Mouse (Mus musculus) CH12.LX (cell line): Measurements from ENCODE around the gene Cxcr5. TPM values are rescaled to one million over a fixed set of nuclear protein-coding genes. Genes with fewer than 3 reads are reported as not detected.

ENCODE experiments used
- DNase-seq: peaks from one replicate; pipeline ENCODE4 v3.0.0-alpha.2; 2013; ENCODE audit errors: extremely low read depth
- H3K27ac ChIP-seq: 2 replicates; pipeline ENCODE4 v1.5.1; 2012; ENCODE audit warnings: low read depth, mild to moderate bottlenecking, control low read depth, moderate library complexity; ENCODE audit not compliant: insufficient read depth
- H3K27me3 ChIP-seq: replicated peaks from 2 replicates; pipeline ENCODE3; 2012; ENCODE audit warnings: inconsistent platforms
- H3K36me3 ChIP-seq, 2 experiments: replicated peaks in 1 of 2; 2 replicates each; pipeline versions ENCODE3 to v1.6.1; 2012; ENCODE audit warnings: inconsistent platforms in 1 of 2, low read length in 1 of 2, mild to moderate bottlenecking in 1 of 2, mixed read lengths in 1 of 2, moderate library complexity in 1 of 2; ENCODE audit not compliant: control insufficient read depth in 1 of 2, insufficient read depth in 1 of 2
- H3K4me1 ChIP-seq, 2 experiments: 2 replicates each; pipeline ENCODE4 v1.6.1; 2012; ENCODE audit warnings: inconsistent platforms in 1 of 2, moderate library complexity in 1 of 2; ENCODE audit not compliant: insufficient read depth in 2 of 2, control insufficient read depth in 1 of 2
- H3K4me2 ChIP-seq: 2 replicates; pipeline ENCODE4 v1.6.1; 2012; ENCODE audit warnings: low read depth, mild to moderate bottlenecking, control low read depth; ENCODE audit not compliant: poor library complexity, insufficient read depth, severe bottlenecking
- H3K4me3 ChIP-seq, 3 experiments: fragments of 150-350 bp in 1 of 3; sonication (generic) in 1 of 3; replicated peaks in 1 of 3; 2 replicates each; pipeline versions ENCODE3 to v1.5.1; 2011 to 2012; ENCODE audit warnings: low read depth in 2 of 3, low read length in 2 of 3, mild to moderate bottlenecking in 2 of 3, moderate library complexity in 2 of 3, control low read depth in 1 of 3, improper control_type of control experiment in 1 of 3, inconsistent platforms in 1 of 3, mixed read lengths in 1 of 3; ENCODE audit not compliant: poor library complexity in 1 of 3
- H3K79me2 ChIP-seq: replicated peaks from 2 replicates; pipeline ENCODE4 v1.6.1; 2012; ENCODE audit warnings: mild to moderate bottlenecking, moderate library complexity; ENCODE audit not compliant: control insufficient read depth, poor library complexity, insufficient read depth, severe bottlenecking; ENCODE audit errors: extremely low read depth
- H3K9ac ChIP-seq: 2 replicates; pipeline ENCODE4 v1.6.1; 2012; ENCODE audit warnings: low read depth, mild to moderate bottlenecking, control low read depth, moderate library complexity; ENCODE audit not compliant: insufficient read depth
- H3K9me3 ChIP-seq: replicated peaks from 2 replicates; pipeline ENCODE3; 2012; ENCODE audit warnings: low read length, inconsistent platforms, mixed read lengths
- BHLHE40 ChIP-seq: IDR thresholded peaks from 2 replicates; pipeline ENCODE4 v1.6.1; 2011; ENCODE audit warnings: mild to moderate bottlenecking, low read depth, low read length, improper control_type of control experiment
- CTCF ChIP-seq, 2 experiments: IDR thresholded peaks in 1 of 2; conservative IDR thresholded peaks in 1 of 2; 2 replicates each; pipeline ENCODE4 v1.5.1; 2011 to 2012; ENCODE audit warnings: low read depth in 2 of 2, low read length in 2 of 2, improper control_type of control experiment in 1 of 2, inconsistent platforms in 1 of 2, mild to moderate bottlenecking in 1 of 2, moderate library complexity in 1 of 2
- EP300 ChIP-seq: IDR thresholded peaks from 2 replicates; pipeline ENCODE4 v1.6.1; 2011; ENCODE audit warnings: low read length, improper control_type of control experiment
- ETS1 ChIP-seq: conservative IDR thresholded peaks from 2 replicates; pipeline ENCODE4 v1.6.1; 2012; ENCODE audit warnings: low read depth, mild to moderate bottlenecking, inconsistent platforms, low read length, improper control_type of control experiment, moderate library complexity
- HCFC1 ChIP-seq: IDR thresholded peaks from 2 replicates; pipeline ENCODE4 v1.6.1; 2012; ENCODE audit warnings: low read depth, mild to moderate bottlenecking, inconsistent platforms, low read length, improper control_type of control experiment
- IRF4 ChIP-seq: IDR thresholded peaks from 2 replicates; pipeline ENCODE4 v1.6.1; 2014; ENCODE audit warnings: low read depth, mild to moderate bottlenecking, inconsistent platforms, low read length, improper control_type of control experiment
- MAZ ChIP-seq: IDR thresholded peaks from 2 replicates; pipeline ENCODE4 v1.6.1; 2012; ENCODE audit warnings: low read depth, mild to moderate bottlenecking, inconsistent platforms, low read length, improper control_type of control experiment, moderate library complexity
- MEF2A ChIP-seq: IDR thresholded peaks from 2 replicates; pipeline ENCODE4 v1.6.1; 2014; ENCODE audit warnings: low read depth, mild to moderate bottlenecking, inconsistent platforms, low read length, improper control_type of control experiment, borderline replicate concordance
- MXI1 ChIP-seq: IDR thresholded peaks from 2 replicates; pipeline ENCODE4 v1.6.1; 2011; ENCODE audit warnings: mild to moderate bottlenecking, low read depth, low read length, improper control_type of control experiment
- NRF1 ChIP-seq: IDR thresholded peaks from 2 replicates; pipeline ENCODE4 v1.6.1; 2014; ENCODE audit warnings: low read depth, mild to moderate bottlenecking, inconsistent platforms, low read length, improper control_type of control experiment, moderate library complexity
- POLR2A ChIP-seq: IDR thresholded peaks from 2 replicates; pipeline ENCODE4 v1.6.1; 2011; ENCODE audit warnings: low read depth, mild to moderate bottlenecking, improper control_type of control experiment, low read length
- POLR2AphosphoS2 ChIP-seq: IDR thresholded peaks from 2 replicates; pipeline ENCODE4 v1.6.1; 2011; ENCODE audit warnings: low read depth, low read length, improper control_type of control experiment
- RAD21 ChIP-seq: IDR thresholded peaks from 2 replicates; pipeline ENCODE4 v1.6.1; 2011; ENCODE audit warnings: low read depth, mild to moderate bottlenecking, low read length, improper control_type of control experiment, moderate library complexity
- SIN3A ChIP-seq: IDR thresholded peaks from 2 replicates; pipeline ENCODE4 v1.6.1; 2012; ENCODE audit warnings: low read length, improper control_type of control experiment, inconsistent platforms
- SMC3 ChIP-seq: IDR thresholded peaks from 2 replicates; pipeline ENCODE4 v1.6.1; 2011; ENCODE audit warnings: low read depth, low read length, improper control_type of control experiment
- UBTF ChIP-seq: IDR thresholded peaks from 2 replicates; pipeline ENCODE4 v1.6.1; 2012; ENCODE audit warnings: low read depth, mild to moderate bottlenecking, inconsistent platforms, low read length, improper control_type of control experiment, moderate library complexity
- ZNF384 ChIP-seq: IDR thresholded peaks from 2 replicates; pipeline ENCODE4 v1.6.1; 2012; ENCODE audit warnings: low read depth, low read length, improper control_type of control experiment, inconsistent platforms
- dilution Hi-C: fragments of 300-500 bp; cut with MboI; formaldehyde crosslinking; loops from 2 replicates; pipeline ENCODE4 v1.14.3; 2020; ENCODE audit warnings: low sequenced_read_pairs; ENCODE audit not compliant: extremely low pct_unique_long_range_greater_than_20kb, extremely low pct_ligation_motif_present
- in situ Hi-C: fragments of 300-500 bp; cut with MboI; formaldehyde crosslinking; loops from 3 replicates; pipeline ENCODE4 v1.14.3; 2019; ENCODE audit warnings: low sequenced_read_pairs, low pct_ligation_motif_present, low pct_unique_long_range_greater_than_20kb, mixed read lengths
- polyA plus RNA-seq: library from polyadenylated mRNA; unstranded; fragments of >175 nt; gene quantifications from 2 replicates; pipeline ENCODE4 v1.2.1, GENCODE M21; 2012; ENCODE audit warnings: low read depth; ENCODE audit not compliant: insufficient read length
- total RNA-seq, 2 experiments: library from RNA; depleted of rRNA; stranded (reverse); fragments of 300-350 nt in 1 of 2; fragments of >200 nt in 1 of 2; gene quantifications; 2 replicates each; pipeline ENCODE4 v1.2.3; 2012 to 2014

The Cxcr5 gene
- total and polyA plus RNA-seq, 3 experiments, result 30.2 to 93.4 (median 70.5) TPM

DNA sequence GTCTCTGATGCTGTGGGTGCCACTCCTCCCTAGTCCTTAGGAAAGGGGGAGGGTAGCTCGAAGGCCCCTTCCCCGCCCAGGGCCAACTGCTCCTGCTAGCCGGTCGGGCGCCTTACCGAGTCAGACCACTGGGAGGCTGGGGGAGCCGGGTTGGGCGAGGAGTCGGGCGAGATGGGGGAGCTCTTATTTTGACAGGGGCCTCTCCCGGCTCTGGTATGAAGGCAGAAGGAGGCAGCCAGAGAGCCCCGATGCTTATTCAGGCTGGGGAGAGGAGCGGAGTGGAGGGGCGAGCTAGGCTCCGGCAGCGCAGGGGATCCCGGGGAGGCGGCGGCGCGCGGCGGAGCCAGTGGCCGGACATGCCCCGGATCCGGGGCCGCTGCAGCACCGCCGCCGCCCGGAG lies 79.1 kb downstream of the Cxcr5 start, which contains the start of gene Bcl9l:
TSS of gene Bcl9l (plus strand) at position 274 of the 400 bp plus-strand sequence.
- in situ Hi-C loops (no loop called here), dilution Hi-C loops (no loop called here)
- Histone ChIP-seq H3K9ac (peak within 1 kb of the TSS; percentile 94), H3K27ac (no peak within 1 kb of the TSS), H3K4me1 (peaks cover 11 to 74% of the 10 kb centered on the region in 2 experiments), H3K4me3 (peak within 1 kb of the TSS; percentile 80 to 96 (median 92)), H3K27me3 (peaks cover 5% of the 10 kb centered on the region), H3K36me3 (peaks cover 0 to 17% of the 10 kb centered on the region in 2 experiments), H3K79me2 (no peaks in the 10 kb centered on the region), H3K4me2 (peak within 1 kb of the TSS; percentile 85), H3K9me3 (no peaks in the 10 kb centered on the region)
- TF ChIP-seq POLR2A, result peak; percentile 54; the same call in 1 of the 2 replicates
- peak; percentile 62 for TF ChIP-seq MEF2A
- TF ChIP-seq NRF1, result 0 out of 2 replicates have a peak, but pooled peaks have one; percentile 19
- TF ChIP-seq HCFC1, result peak; percentile 46
- TF ChIP-seq RAD21, result peak; percentile 39
- peak in 1 of 2 experiments; percentile 67; a peak in 2 of 4 replicates for TF ChIP-seq CTCF (conservative IDR thresholded peaks at IDR 0.05 in 1 of 2, IDR thresholded peaks at IDR 0.05 in 1 of 2; ENCODE audit: low read depth in 2 of 2, low read length in 2 of 2)
- peak; percentile 54 for TF ChIP-seq SMC3
- TF ChIP-seq SIN3A, result peak; percentile 64
- TF ChIP-seq IRF4, result no peak
- no peak for TF ChIP-seq ETS1
- peak; percentile 66; the same call in 1 of the 2 replicates for TF ChIP-seq UBTF
- DNase-seq, result peak; percentile 82

DNA sequence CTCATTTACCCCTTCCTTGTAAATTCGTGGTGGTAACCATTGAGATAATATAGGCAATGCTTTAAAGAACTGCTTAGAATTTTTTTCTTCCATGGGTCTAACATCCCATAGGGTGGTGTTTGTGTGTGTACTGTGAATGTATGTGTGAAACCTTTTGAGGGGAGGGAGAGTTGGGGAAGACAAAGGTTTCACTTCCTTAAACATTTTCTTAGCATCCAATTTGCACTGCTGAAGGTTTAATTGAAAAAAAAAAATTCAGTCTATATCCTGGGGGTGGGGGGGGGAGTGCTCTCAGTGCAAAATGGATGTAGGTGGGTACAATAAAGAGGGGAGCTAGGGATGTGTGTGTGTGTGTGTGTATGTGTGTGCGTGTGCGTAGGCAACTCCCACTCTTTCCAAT lies 79.6 kb downstream of the Cxcr5 start:
- Histone ChIP-seq H3K9ac (no peak overlapping the region; the same call in 1 of the 2 replicates), H3K27ac (no peak overlapping the region), H3K4me1 (peaks cover 11 to 74% of the 10 kb centered on the region in 2 experiments), H3K4me3 (peak overlapping the region; percentile 32 to 92 (median 80)), H3K36me3 (peaks cover 0 to 15% of the 10 kb centered on the region in 2 experiments), H3K4me2 (peak overlapping the region; percentile 75)
- DNase-seq, result no peak
- in situ Hi-C loops, result no loop called here
- TF ChIP-seq IRF4 (peak; percentile 92), HCFC1 (no peak), ZNF384 (peak; percentile 87), BHLHE40 (peak; percentile 21; the same call in 1 of the 2 replicates), MXI1 (no peak), EP300 (peak; percentile 85), POLR2A (no peak), POLR2AphosphoS2 (no peak), MAZ (peak; percentile 70; the same call in 1 of the 2 replicates)
- TF ChIP-seq, all 38 proteins: peak for 5
- peaks cover 5% of the 10 kb centered on the region for H3K27me3 ChIP-seq
- no peaks in the 10 kb centered on the region for H3K9me3 ChIP-seq
- dilution Hi-C loops, result no loop called here
- H3K79me2 ChIP-seq, result no peaks in the 10 kb centered on the region
